Mouse (Mus musculus) hindbrain, embryonic 12.5 days (tissue): ENCODE measurements at regions not wholly inside any gene's neighbourhood (a gene's known extent, or its start where the extent isn't known, plus 50 kb on each side); places are given as distances from the start of the nearest gene placed in this dataset.

Source experiments
- ATAC-seq: fragments of 200-750 bp; cut with Nextera tagmentation; 2 replicates; pipeline ENCODE4 v1.8.0; 2017; ENCODE audit warnings: moderate TSS enrichment; ENCODE audit not compliant: low FRiP score
- H3K27ac ChIP-seq: fragments of 300-500 bp; sonication (generic); 2 replicates; pipeline ENCODE4 v1.5.1; 2016; ENCODE audit warnings: mild to moderate bottlenecking
- H3K27me3 ChIP-seq: fragments of 300-500 bp; sonication (generic); 2 replicates; pipeline ENCODE4 v1.6.1; 2016; ENCODE audit warnings: mild to moderate bottlenecking
- H3K36me3 ChIP-seq: fragments of 300-500 bp; sonication (generic); 2 replicates; pipeline ENCODE4 v1.6.1; 2016; ENCODE audit warnings: mild to moderate bottlenecking
- H3K4me1 ChIP-seq: fragments of 300-500 bp; sonication (generic); 2 replicates; pipeline ENCODE4 v1.6.1; 2016
- H3K4me2 ChIP-seq: fragments of 300-500 bp; sonication (generic); replicated peaks from 2 replicates; pipeline ENCODE4 v1.6.1; 2016; ENCODE audit warnings: mild to moderate bottlenecking
- H3K4me3 ChIP-seq: fragments of 300-500 bp; sonication (generic); 2 replicates; pipeline ENCODE4 v1.5.1; 2016; ENCODE audit warnings: mild to moderate bottlenecking
- H3K9ac ChIP-seq: fragments of 300-500 bp; sonication (generic); 2 replicates; pipeline ENCODE4 v1.6.1; 2016; ENCODE audit warnings: mild to moderate bottlenecking, moderate library complexity
- H3K9me3 ChIP-seq: fragments of 300-500 bp; sonication (generic); replicated peaks from 2 replicates; pipeline ENCODE4 v1.6.1; 2016; ENCODE audit warnings: mild to moderate bottlenecking
- WGBS: fragments of 180-500 bp; shearing (Covaris S2); methylation state at CpG from one replicate; pipeline ENCODE4 v1.1.7; 2016; 5-methylcytosine and 5-hydroxymethylcytosine counted together

- Histone ChIP-seq H3K27ac (no peak overlapping the region), H3K9me3 (peaks cover 7% of the 10 kb centered on the region), H3K36me3 (no peaks in the 10 kb centered on the region), H3K27me3 (no peaks in the 10 kb centered on the region), H3K4me1 (no peaks in the 10 kb centered on the region), H3K4me2 (no peak overlapping the region), H3K9ac (no peak overlapping the region), H3K4me3 (no peak overlapping the region)
- no peak for ATAC-seq
- 77% methylated on average over 3 of the region's 3 CpGs for WGBS
Observed at GRCm38 (mm10) chr2:50796087-50796486, 352.8 kb downstream of the Rnd3 start.

- Histone ChIP-seq H3K27me3 (no peaks in the 10 kb centered on the region), H3K36me3 (no peaks in the 10 kb centered on the region), H3K4me3 (no peak overlapping the region), H3K9ac (no peak overlapping the region), H3K27ac (no peak overlapping the region), H3K4me1 (no peaks in the 10 kb centered on the region), H3K9me3 (peaks cover 8% of the 10 kb centered on the region), H3K4me2 (no peak overlapping the region)
- WGBS, result 87% methylated on average over 2 of the region's 2 CpGs
- no peak for ATAC-seq
Observed at GRCm38 (mm10) chr2:50793616-50794015, 355.3 kb downstream of the Rnd3 start.

GRCm38 (mm10) chr2:50793067-50793466 lies 355.8 kb downstream of the Rnd3 start:
- H3K27ac ChIP-seq, result no peak overlapping the region
- H3K4me3 ChIP-seq, result no peak overlapping the region
- H3K9ac ChIP-seq, result no peak overlapping the region
- ATAC-seq, result no peak
- whole genome bisulfite sequencing, result 62% methylated on average over 1 of the region's 1 CpGs
- no peaks in the 10 kb centered on the region for H3K4me1 ChIP-seq
- no peaks in the 10 kb centered on the region for H3K36me3 ChIP-seq
- peaks cover 8% of the 10 kb centered on the region for H3K9me3 ChIP-seq
- H3K4me2 ChIP-seq, result no peak overlapping the region
- H3K27me3 ChIP-seq, result no peaks in the 10 kb centered on the region

- no peak overlapping the region for H3K4me3 ChIP-seq
- no peak for ATAC-seq
- H3K9me3 ChIP-seq, result peaks cover 8% of the 10 kb centered on the region
- no peaks in the 10 kb centered on the region for H3K4me1 ChIP-seq
- no peaks in the 10 kb centered on the region for H3K27me3 ChIP-seq
- no peak overlapping the region for H3K27ac ChIP-seq
- no peak overlapping the region for H3K4me2 ChIP-seq
- H3K36me3 ChIP-seq, result no peaks in the 10 kb centered on the region
- WGBS, result 73% methylated on average over 4 of the region's 4 CpGs
- no peak overlapping the region for H3K9ac ChIP-seq
Observed at GRCm38 (mm10) chr2:50789051-50789651, 359.8 kb downstream of the Rnd3 start.

- H3K4me3 ChIP-seq, result no peak overlapping the region
- H3K36me3 ChIP-seq, result no peaks in the 10 kb centered on the region
- 75% methylated on average over 8 of the region's 8 CpGs for WGBS
- H3K9ac ChIP-seq, result no peak overlapping the region
- ATAC-seq, result no peak
- H3K4me1 ChIP-seq, result no peaks in the 10 kb centered on the region
- H3K27me3 ChIP-seq, result no peaks in the 10 kb centered on the region
- no peak overlapping the region for H3K4me2 ChIP-seq
- H3K9me3 ChIP-seq, result no peaks in the 10 kb centered on the region
- H3K27ac ChIP-seq, result no peak overlapping the region
Observed at GRCm38 (mm10) chr2:50772101-50772500, 376.8 kb downstream of the Rnd3 start.

- H3K4me1 ChIP-seq, result peaks cover 5% of the 10 kb centered on the region; the same call in 1 of the 2 replicates
- no peaks in the 10 kb centered on the region for H3K9me3 ChIP-seq
- WGBS, result 92% methylated on average over 2 of the region's 2 CpGs
- ATAC-seq, result no peak
- no peaks in the 10 kb centered on the region for H3K27me3 ChIP-seq
- no peak overlapping the region for H3K4me2 ChIP-seq
- no peak overlapping the region for H3K4me3 ChIP-seq
- no peaks in the 10 kb centered on the region for H3K36me3 ChIP-seq
- H3K9ac ChIP-seq, result no peak overlapping the region
- H3K27ac ChIP-seq, result no peak overlapping the region
Observed at GRCm38 (mm10) chr2:50759016-50759415, 389.9 kb downstream of the Rnd3 start.

GRCm38 (mm10) chr2:50757837-50758541 lies 390.9 kb downstream of the Rnd3 start:
- 92% methylated on average over 21 of the region's 21 CpGs for whole genome bisulfite sequencing
- ATAC-seq, result no peak

GRCm38 (mm10) chr2:50755616-50756450 lies 393.1 kb downstream of the Rnd3 start:
- peak; percentile 88 for ATAC-seq
- no peak overlapping the region for H3K4me3 ChIP-seq
- H3K27me3 ChIP-seq, result no peaks in the 10 kb centered on the region
- H3K9ac ChIP-seq, result no peak overlapping the region
- H3K36me3 ChIP-seq, result no peaks in the 10 kb centered on the region
- WGBS, result 17% methylated on average over 9 of the region's 9 CpGs
- peak overlapping the region; percentile 13; the same call in 1 of the 2 replicates for H3K4me2 ChIP-seq
- H3K9me3 ChIP-seq, result no peaks in the 10 kb centered on the region
- peak overlapping the region; percentile 70 for H3K27ac ChIP-seq
- peaks cover 11% of the 10 kb centered on the region; the same call in 1 of the 2 replicates for H3K4me1 ChIP-seq

More at GRCm38 (mm10) chr2:50757837-50758541, 390.9 kb downstream of the Rnd3 start:
- no peaks in the 10 kb centered on the region for H3K9me3 ChIP-seq
- no peak overlapping the region for H3K4me2 ChIP-seq
- H3K27ac ChIP-seq, result no peak overlapping the region
- peaks cover 7% of the 10 kb centered on the region; the same call in 1 of the 2 replicates for H3K4me1 ChIP-seq
- H3K36me3 ChIP-seq, result no peaks in the 10 kb centered on the region
- H3K4me3 ChIP-seq, result no peak overlapping the region
- no peaks in the 10 kb centered on the region for H3K27me3 ChIP-seq
- H3K9ac ChIP-seq, result no peak overlapping the region

- no peak overlapping the region for H3K9ac ChIP-seq
- no peak for ATAC-seq
- H3K4me1 ChIP-seq, result peaks cover 11% of the 10 kb centered on the region; the same call in 1 of the 2 replicates
- peak overlapping the region; percentile 23; the same call in 1 of the 2 replicates for H3K27ac ChIP-seq
- H3K36me3 ChIP-seq, result no peaks in the 10 kb centered on the region
- no peak overlapping the region for H3K4me3 ChIP-seq
- H3K9me3 ChIP-seq, result no peaks in the 10 kb centered on the region
- no peak overlapping the region for H3K4me2 ChIP-seq
- H3K27me3 ChIP-seq, result no peaks in the 10 kb centered on the region
- 36% methylated on average over 6 of the region's 6 CpGs for WGBS
Observed at GRCm38 (mm10) chr2:50755160-50755559, 393.8 kb downstream of the Rnd3 start.

- no peaks in the 10 kb centered on the region for H3K9me3 ChIP-seq
- no peak overlapping the region for H3K4me3 ChIP-seq
- H3K9ac ChIP-seq, result no peak overlapping the region
- no peak overlapping the region for H3K27ac ChIP-seq
- H3K4me1 ChIP-seq, result peaks cover 11% of the 10 kb centered on the region; the same call in 1 of the 2 replicates
- H3K27me3 ChIP-seq, result no peaks in the 10 kb centered on the region
- WGBS, result 71% methylated on average over 9 of the region's 9 CpGs
- H3K36me3 ChIP-seq, result no peaks in the 10 kb centered on the region
- ATAC-seq, result no peak
- no peak overlapping the region for H3K4me2 ChIP-seq
Observed at GRCm38 (mm10) chr2:50752408-50752807, 396.5 kb downstream of the Rnd3 start.

GRCm38 (mm10) chr2:50750799-50751198 lies 398.1 kb downstream of the Rnd3 start:
- ATAC-seq, result no peak
- no peak overlapping the region for H3K4me2 ChIP-seq

GRCm38 (mm10) chr2:50744625-50745214 lies 404.2 kb downstream of the Rnd3 start:
- Histone ChIP-seq H3K9me3 (no peaks in the 10 kb centered on the region), H3K4me3 (no peak overlapping the region), H3K4me1 (no peaks in the 10 kb centered on the region; the same call in none of the 2 replicates), H3K27ac (peak overlapping the region; percentile 35; the same call in 1 of the 2 replicates), H3K27me3 (no peaks in the 10 kb centered on the region), H3K9ac (no peak overlapping the region), H3K36me3 (no peaks in the 10 kb centered on the region), H3K4me2 (no peak overlapping the region)
- 51% methylated on average over 13 of the region's 13 CpGs for WGBS
- peak; percentile 92 for ATAC-seq

More at GRCm38 (mm10) chr2:50750799-50751198, 398.1 kb downstream of the Rnd3 start:
- Histone ChIP-seq H3K9ac (no peak overlapping the region), H3K36me3 (no peaks in the 10 kb centered on the region), H3K4me3 (no peak overlapping the region), H3K9me3 (no peaks in the 10 kb centered on the region), H3K27me3 (no peaks in the 10 kb centered on the region), H3K27ac (no peak overlapping the region), H3K4me1 (peaks cover 7% of the 10 kb centered on the region; the same call in 1 of the 2 replicates)
- 69% methylated on average over 5 of the region's 5 CpGs for WGBS
